Mouse (Mus musculus) thymus, postnatal 4 days (tissue): Measurements from ENCODE around the gene Tbce.
"Not testable (repeated sequence)": the region's sequence is repeated elsewhere in the genome, so short reads cannot be mapped to it uniquely, and the experiment has no call there.

ENCODE experiments used
- DNase-seq: peaks from one replicate; pipeline ENCODE4 v3.0.0; 2021

Tbce gene

DNA sequence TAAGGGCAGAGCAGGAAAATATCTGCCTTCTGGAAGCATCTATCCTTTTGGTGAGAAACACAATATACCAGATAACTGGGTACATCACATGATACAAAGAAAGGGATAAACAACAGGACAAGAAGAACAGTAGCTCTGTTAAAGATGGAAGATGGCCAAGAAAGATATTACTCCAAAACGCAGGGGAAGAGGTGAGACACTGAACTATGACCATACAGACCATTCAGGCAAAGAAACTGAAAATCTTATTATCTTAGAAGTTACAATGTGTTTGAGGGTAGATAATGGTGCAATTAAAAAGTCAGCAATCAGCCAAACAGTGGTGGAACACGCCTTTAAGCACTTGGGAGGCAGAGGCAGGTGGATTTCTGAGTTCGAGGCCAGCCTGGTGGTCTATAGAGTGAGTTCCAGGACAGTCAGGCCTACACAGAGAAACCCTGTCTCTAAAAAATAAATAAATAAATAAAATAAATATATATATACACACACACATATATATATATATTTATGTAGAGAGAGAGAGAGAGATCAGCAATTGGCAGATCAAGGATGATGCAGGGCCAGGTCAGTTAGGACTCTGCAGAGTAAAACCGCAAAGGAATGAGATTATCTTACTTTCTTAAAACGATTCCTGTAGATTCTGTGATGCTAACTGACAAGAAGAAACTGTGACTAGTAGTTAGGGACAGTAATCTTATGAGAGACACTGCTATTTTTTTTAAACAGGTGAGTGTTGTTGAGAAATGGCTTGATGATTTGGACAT, 5.9 kb downstream of the Tbce start:
- no peak for DNase-seq

GRCm38 (mm10) chr13:14026154-14026820, 13.2 kb downstream of the Tbce start:
- no peak for DNase-seq

DNA sequence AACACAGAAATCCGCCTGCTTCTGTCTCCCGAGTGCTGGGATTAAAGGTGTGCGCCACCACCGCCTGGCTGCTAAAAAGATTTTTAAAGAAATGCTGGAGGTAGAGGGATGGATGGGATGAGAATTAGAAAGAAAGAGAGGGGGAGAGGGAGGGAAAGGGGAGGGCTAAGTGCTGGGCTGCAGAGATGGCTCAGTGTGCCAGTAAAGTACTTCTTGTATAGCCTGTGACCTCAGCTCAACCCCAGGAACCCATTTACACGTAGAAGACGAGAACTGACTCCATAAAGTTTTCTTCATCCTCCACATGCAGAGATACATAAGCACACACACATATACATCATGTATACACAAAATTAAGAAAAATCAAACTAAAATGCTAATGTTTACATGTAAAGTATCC, 13.9 kb downstream of the Tbce start:
- no peak for DNase-seq

DNA sequence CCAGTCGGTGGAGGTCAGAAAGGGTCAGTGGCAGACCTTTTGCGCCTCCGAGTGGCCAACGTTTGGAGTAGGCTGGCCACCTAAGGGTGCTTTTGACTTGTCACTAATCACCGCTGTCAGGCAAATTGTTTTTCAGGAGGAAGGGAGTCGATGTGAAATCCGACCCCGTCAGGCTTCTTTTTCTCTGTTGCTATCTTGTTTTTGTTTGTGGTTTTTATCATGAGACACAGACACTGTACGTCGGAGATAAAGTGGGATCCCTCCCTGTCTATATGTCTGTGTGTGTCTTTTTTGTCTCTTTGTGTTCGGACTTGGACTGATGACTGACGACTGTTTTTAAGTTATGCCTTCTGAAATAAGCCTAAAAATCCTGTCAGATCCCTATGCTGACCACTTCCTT, 18.0 kb downstream of the Tbce start:
- not testable (repeated sequence) for DNase-seq

- DNase-seq: no peak
Observed at GRCm38 (mm10) chr13:14018852-14019251, 20.6 kb downstream of the Tbce start.

DNA sequence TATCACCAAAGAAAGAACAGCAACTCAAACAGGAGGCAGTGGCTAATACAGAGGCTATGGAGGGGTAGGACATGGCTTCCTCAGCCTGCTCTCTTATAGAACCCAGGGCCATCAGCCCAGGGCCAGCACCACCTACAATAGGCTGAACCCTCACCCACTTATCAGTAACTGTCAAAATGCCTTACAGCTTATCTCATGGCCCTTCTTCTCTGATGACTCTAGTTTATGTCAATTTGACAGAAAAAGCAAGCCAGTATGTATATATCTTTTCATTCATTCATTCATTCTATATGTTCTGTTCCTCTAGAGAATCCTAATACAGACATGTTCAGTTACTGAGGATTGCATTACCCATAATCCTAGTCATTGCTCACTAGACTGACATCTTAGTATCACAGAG, 21.2 kb downstream of the Tbce start:
- DNase-seq: no peak

GRCm38 (mm10) chr13:14015609-14016008, 23.8 kb downstream of the Tbce start:
- no peak for DNase-seq

DNA sequence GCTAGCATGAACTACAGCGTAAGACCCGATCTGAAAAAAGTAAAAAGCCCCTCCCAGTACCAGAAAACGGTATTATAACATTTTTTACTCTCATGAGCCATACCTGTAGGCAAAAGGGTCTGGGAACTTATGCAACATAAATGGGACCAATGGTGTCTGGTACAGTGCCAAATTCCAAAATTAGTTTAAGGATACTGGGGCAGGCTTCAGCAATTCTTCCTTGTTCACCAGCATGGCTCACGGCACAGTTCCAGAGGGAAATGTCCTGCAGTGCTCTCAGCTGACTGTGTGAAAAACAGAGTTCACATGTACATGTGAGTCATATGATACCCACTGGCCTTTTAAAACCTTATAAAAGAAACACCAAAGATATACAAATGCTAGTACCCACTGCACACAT, 24.9 kb downstream of the Tbce start:
- DNase-seq: no peak

- DNase-seq: no peak
Observed at GRCm38 (mm10) chr13:14014001-14014400, 25.4 kb downstream of the Tbce start.

DNA sequence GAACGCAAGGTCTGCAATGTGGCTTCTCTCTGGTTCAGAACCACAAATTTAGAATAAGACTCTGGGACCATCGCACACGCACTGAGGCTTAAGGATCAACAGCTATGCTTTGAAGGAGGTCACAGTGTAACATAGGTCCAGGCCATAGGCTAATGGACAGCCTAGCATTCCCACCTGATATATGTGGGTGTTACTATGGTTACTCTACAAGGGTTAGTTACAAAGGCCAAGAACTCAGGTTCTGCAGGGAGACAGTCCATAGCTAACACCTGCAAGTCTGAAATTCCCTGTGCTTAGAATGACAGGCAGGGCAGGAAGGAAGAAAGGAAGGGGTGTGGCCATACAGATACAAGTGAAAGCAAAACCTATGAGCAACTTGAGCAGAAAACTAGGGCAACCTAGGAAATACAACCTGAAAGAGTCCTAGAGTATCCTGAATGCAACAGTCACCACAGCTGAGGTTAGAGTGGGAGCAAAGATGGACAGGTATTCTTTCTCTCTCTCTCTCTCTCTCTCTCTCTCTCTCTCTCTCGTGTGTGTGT, 27.9 kb downstream of the Tbce start:
- DNase-seq: no peak

DNA sequence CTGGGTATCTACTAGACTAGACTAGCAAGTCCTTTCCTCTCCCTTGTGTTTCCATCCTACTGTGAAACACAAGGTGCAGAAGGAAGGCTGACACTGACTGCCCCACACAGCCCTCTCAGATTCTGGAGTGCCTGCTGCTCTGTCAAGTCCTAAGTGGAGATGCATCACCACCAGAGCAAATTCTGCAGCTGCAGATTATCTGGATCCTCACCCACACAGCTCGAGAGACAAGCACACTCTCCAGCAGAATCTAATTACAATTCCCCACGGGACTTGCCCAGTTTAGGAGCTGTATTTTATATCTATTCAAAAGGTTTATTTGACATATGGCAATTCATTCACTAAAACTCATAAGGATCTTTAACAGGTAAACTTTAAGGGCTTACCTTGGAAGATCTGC, 33.4 kb downstream of the Tbce start:
- no peak for DNase-seq

GRCm38 (mm10) chr13:14004999-14005398, 34.4 kb downstream of the Tbce start:
- DNase-seq: no peak

GRCm38 (mm10) chr13:14004086-14004485, 35.4 kb downstream of the Tbce start:
- no peak for DNase-seq

DNA sequence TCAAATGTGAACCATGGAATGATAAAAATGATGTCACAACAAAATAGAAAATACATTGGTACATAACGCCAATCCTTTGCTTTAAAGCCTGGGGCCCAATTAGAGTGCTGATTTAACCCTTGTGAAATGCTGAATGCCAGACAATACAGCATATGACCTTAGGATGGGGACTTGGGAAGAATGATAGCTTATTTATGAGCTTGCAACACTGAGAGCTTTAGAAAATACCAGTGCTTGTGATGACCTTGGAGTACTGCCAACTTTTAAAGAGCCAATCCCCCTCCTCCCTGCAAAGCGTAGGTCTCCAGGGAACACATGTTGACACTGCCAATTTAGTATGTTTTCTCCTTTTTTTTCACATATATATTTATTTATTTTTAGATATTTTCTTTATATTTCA, 36.7 kb downstream of the Tbce start:
- no peak for DNase-seq

DNA sequence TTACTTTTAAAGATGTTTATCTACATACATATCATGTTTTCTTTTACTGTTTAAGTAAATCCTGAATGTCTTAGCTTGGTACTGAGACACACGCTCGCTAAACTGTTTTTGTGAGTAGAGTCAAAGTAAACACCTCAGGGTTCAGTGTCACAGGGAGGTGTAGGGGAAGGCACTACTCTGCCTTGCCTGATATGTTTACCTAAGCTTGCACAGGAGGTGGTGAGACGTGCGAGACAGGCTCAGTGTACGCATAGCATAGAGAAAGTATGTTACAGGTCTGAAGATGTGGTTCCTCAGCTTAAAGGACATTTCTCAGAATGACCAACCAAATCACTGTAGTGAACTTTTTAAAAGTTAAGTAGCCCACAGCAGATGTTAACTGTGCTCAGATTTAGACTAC, 42.0 kb downstream of the Tbce start:
- no peak for DNase-seq

DNA sequence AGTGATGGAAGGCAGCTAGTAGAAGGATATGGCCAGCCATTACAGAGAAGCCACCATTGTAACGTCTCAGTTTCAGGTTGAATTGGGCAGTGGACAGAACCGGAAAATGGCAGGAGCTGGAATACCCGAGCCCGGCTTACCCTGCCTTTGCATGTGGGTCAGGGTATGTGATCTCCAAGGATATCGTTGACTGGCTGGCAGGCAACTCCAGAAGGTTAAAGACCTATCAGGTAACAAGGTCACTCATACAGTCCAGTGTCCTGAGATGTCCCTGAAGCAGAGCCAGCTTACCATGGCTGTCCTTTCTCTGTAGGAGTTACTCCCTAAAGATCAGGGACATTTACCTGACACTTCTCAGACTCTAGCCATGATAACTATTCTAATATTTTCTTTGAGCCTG, 44.4 kb downstream of the Tbce start:
- no peak for DNase-seq

- no peak for DNase-seq
Observed at GRCm38 (mm10) chr13:13993041-13993440, 46.4 kb downstream of the Tbce start.

GRCm38 (mm10) chr13:13990391-13990790, 49.0 kb downstream of the Tbce start:
- no peak for DNase-seq

DNA sequence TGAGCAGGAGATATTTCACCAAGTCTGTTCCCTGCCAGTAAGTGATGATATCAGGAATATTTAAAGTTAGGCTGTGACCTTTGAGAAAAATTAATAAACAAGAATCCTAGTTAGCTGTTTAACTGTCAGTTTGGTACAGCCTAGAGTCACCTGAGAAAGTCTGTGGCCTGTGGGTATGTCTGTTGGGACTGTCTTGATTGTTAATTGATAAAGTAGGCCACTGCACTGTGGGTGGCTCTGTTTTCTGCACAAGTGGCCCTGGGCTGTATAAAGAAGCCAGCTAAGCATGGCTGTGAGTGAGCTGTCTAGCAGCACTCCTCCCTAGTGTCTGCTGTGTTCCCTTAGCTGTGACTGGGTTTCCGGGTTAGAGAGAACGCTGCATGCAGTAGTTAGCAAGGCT, 50.3 kb downstream of the Tbce start:
- DNase-seq: no peak

DNA sequence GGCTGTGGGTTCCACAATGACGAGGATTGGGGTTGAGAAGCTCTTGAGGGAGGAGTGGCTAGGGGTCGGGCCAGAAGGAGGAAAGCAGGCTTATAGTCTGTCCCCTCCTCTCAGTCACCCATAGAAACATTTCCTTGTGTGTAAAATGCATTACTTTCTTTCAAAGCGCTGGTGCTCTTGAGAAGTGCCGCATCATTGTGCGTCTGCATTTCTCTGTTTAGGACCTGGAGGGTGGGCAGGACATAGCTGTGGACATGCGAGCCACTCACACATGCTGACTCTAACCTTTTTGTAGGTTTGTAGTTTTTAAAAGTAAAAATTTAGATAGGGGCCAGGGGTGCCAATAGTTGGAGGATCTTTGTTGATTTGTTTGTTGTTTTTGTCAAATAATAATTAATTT, 55.9 kb downstream of the Tbce start:
- no peak for DNase-seq

DNA sequence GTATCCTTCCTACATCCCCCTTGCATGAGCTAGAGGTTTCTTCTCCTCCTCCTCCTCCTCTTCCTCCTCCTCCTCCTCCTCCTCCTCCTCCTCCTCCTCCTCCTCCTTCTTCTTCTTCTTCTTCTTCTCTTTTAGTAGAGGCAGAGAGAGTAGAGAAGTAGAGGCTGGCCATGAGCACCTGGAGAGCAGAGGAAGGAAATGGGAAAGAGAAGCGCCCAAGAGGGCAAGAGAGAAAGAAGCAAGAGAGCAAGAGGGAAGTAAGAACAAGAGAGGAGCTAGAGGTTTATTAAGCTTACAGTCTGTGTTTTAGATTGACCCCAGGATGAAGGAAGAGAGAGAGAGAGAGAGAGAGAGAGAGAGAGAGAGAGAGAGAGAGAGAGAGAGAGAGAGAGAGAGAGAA, 57.6 kb downstream of the Tbce start:
- not testable (repeated sequence) for DNase-seq

DNA sequence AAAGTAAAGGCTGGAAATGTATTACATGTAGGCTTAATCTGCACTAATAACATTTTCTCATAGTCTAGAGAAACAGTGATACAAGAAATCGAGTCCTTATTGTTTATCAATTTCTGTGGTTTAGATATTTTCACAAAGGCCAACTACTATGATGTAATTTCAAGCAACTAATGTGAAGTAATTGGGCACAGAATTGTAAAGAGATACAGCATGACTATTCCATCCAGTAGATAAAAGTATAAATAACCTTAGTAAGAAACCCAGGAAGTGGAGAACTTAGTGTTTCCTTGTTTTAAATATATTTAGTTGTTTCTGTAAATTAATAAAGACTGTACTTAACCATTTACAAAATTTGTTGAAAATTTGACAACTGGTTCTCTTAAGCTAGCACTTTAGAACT, 69.6 kb downstream of the Tbce start:
- DNase-seq: no peak

GRCm38 (mm10) chr13:13968629-13969111, 70.8 kb downstream of the Tbce start:
- DNase-seq: no peak

- DNase-seq: no peak
Observed at GRCm38 (mm10) chr13:13966172-13966571, 73.3 kb downstream of the Tbce start.
